Mouse (Mus musculus) B cell, adult 2 months (primary cell): ENCODE results near the gene Angptl6.
A peak's percentile ranks its signal among the peaks of the same experiment; 100 is the strongest.

Experiments used
- DNase-seq, 2 experiments: peaks; one replicate each; pipeline ENCODE4 v3.0.0; 2022

The Angptl6 gene

GRCm38 (mm10) chr9:20879097-20879792 is at the start of gene Angptl6:
Gene Angptl6 (minus strand): TSS chr9:20879727.
- DNase-seq, result no peak

DNA sequence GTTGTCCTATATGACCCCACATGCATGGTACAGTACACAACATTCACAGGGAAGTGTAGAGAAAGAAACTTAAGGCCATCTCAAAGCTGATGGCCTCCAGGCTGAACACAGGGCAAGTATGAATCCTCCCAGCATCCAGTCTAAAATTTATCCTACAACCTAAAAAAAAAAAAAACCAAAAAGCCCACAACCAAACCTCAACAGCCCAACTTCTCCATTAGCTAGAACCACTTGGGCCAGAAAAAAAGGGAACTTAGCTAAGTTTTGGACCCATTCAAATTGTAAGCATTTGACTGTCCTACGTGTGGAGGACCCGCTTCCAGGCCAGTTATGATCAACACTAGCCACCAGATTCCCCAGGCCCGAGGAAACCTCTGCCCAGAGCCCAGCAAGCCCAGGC is 43.7 kb upstream of the Angptl6 start:
- no peak for DNase-seq

- peak; percentile 51 to 52 for DNase-seq
Measured at GRCm38 (mm10) chr9:20916160-20916559, 36.6 kb upstream of the Angptl6 start.

DNA sequence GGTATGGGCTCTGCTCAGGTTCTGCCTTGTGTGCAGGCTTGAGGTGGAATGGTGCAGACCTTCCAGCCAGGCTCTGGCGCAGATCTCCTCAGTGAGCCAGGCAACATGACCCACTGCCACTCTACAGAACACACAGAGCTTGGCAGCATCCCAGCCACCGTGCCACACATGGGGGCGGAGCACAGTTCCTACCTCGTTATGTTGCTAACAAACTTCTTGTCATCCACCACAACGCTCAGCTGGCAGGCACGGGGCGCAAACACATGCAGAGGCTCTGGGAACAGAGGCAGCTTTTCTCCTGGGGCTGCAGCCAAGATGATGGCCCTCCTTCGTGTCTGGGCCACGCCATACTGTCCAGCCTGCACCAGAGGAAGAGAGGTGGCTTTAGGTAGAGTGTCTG is 30.4 kb upstream of the Angptl6 start:
- no peak for DNase-seq

GRCm38 (mm10) chr9:20902174-20902491 is 22.6 kb upstream of the Angptl6 start:
- DNase-seq, result no peak

GRCm38 (mm10) chr9:20901466-20902173 is 22.1 kb upstream of the Angptl6 start:
- DNase-seq, result peak; percentile 52 to 59

- DNase-seq, result peak; percentile 88 to 90
Measured at GRCm38 (mm10) chr9:20898511-20899073, 19.1 kb upstream of the Angptl6 start, which contains the start of gene Eif3g. Gene Eif3g (minus strand): TSS chr9:20898623.

- DNase-seq, result no peak
Measured at GRCm38 (mm10) chr9:20897736-20898510, 18.4 kb upstream of the Angptl6 start.

DNA sequence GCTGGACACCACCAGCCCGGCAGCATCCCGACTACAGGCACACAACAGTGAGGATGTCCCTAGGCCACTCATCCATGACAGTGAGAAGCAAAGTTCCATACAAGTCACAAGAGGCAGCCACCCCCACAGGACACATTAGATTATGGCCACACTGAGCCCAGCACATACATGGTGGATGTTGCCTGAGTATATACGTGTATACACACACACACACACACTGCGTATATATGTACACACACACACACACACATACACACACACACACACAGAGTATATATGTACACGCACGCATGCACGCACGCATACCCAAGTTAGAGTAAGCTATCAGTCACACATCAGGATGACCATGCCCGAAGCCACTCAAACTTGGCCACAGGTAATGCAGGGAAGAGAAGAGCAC is 15.9 kb upstream of the Angptl6 start:
- DNase-seq, result no peak

- DNase-seq, result no peak
Measured at GRCm38 (mm10) chr9:20894629-20895028, 15.1 kb upstream of the Angptl6 start.

DNA sequence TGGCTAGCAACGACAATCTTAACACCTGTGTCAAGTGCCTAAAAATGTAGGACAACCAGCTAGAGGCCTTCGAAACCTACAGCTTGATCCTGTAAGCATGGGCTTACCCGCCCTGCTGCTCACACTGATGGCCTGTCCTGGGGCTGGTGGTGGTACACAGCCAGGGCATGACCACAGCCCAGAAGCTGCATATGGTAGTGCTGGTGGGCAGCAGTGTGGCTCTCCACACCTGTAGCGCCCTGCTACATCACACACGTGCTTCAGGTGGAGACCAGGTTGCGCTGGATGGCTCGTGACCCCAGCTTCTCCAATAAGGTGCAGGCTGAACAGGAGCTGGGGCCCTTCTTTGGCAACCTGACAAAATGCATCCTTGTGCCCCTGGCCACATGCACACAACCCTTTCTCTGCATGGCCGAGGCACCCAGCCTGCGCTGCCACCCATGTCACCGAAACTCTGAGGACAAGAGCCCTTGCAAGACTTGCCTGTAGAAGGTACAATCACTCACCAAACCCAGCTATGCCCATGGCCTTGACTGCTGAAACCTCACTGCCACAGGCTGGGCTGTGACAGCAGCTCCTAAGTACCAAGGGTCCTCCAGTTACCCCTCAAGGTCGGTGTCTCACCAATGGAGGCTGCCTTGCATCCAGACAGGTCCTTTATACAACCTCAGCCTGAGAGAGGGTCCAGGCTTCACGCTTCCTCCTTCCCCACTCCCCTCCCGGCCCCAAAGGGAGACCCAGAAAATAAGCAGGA is 14.2 kb upstream of the Angptl6 start:
- no peak for DNase-seq

- no peak for DNase-seq
Measured at GRCm38 (mm10) chr9:20893069-20893468, 13.5 kb upstream of the Angptl6 start.

GRCm38 (mm10) chr9:20892104-20892653 is 12.7 kb upstream of the Angptl6 start:
- no peak for DNase-seq

DNA sequence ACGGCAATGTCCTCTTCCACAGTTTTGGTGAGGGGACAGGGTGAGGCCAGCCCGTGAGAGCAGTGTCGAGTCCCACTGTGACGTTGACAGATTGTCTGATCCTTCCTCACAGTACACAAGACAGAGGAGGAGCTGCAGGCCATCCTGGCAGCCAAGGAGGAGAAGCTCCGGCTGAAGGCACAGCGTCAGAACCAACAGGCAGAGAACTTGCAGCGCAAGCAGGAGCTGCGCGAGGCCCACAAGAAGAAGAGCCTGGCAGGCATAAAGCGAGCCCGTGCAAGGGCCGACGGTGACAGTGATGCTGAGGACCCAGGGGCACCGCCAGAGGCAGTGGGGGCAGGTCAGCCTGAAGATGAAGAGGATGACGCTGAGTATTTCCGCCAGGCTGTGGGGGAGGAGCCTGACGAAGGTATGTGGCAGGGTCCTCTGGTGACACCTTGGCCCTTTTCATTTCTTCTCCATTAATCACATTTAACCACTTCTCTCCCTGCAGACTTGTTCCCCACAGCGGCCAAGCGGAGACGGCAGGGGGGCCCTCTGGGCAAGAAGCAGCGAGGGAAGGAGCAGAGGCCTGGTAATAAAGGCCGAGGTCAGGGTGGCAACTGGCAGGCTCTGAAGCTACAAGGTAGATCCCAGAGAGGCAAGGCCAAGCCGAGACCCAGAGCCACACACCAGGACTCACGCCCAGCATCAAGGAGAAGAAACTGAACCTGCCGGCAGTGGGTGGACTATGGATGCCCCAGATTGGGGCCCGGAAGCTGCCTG is 12.0 kb upstream of the Angptl6 start:
- DNase-seq, result no peak

DNA sequence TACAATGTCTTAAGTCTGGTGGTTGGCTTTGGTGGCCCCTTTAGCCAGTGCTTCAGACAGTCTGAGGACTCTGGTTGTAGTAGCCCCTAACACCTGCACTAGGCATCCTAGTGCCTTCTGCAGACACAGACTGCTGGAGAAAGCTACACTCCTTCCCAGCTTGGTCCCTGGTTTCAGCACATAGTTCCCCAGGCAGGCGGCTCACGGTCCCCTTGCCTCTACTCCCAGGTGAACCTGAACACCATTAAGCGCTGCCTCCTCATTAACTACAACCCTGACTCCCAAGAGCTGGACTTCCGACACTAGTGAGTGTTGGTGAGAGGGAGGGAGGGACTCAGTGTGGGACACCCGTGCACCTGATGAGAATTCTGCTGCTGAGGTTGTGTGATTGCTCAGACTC is 10.9 kb upstream of the Angptl6 start:
- no peak for DNase-seq

- peak; percentile 57 to 62 for DNase-seq
Measured at GRCm38 (mm10) chr9:20889185-20890141, 9.9 kb upstream of the Angptl6 start.

DNA sequence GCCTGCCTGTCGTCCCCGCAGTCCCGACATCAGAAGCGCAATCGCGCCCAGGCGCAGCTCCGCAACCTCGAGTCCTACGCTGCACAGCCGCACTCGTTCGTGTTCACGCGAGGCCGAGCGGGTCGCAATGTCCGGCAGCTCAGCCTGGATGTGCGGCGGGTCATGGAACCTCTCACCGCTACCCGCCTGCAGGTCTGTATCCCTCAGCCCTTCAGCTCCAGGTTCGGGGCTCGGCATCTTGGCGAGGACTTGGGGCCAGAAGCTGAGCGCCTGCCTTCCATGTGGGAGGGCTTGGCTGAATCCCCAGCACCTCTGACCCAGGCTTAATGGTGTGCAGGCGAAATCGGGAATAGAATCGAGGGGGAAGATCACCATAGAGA is 8.8 kb upstream of the Angptl6 start:
- peak in 1 of 2 experiments; percentile 21 for DNase-seq

- DNase-seq, result peak; percentile 90 to 91
Measured at GRCm38 (mm10) chr9:20887704-20888385, 8.3 kb upstream of the Angptl6 start, which contains the start of gene Ppan. Gene Ppan (plus strand): TSS chr9:20888175.

- no peak for DNase-seq
Measured at GRCm38 (mm10) chr9:20887191-20887590, 7.7 kb upstream of the Angptl6 start.

DNA sequence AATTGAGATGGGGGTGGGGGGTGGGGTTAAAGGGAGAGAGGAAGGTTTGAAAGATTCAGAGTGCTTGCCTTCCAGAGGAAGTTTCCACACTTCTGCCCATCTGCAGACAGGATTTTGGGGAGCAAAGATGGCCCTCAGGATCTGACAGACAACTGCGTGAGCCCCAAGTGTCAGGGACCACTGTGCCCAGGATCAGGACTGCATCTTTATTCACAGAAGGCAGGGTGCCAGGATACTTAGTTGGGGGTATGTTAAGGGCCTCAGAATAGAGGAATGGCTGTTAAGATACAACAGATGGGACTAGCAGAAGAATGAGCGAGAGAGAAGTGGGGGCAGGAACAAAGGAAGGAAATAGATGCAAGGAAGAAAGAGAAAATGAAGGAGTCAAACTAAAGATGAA is 7.0 kb upstream of the Angptl6 start:
- no peak for DNase-seq
